Mouse (Mus musculus): ENCODE measurements around the gene Irf2bpl. TPM values are rescaled to one million over a fixed set of nuclear protein-coding genes. Genes with fewer than 3 reads are reported as not detected.

Irf2bpl gene
- polyA plus RNA-seq, 1 experiment from 2014 or later = 22.6 TPM

DNA sequence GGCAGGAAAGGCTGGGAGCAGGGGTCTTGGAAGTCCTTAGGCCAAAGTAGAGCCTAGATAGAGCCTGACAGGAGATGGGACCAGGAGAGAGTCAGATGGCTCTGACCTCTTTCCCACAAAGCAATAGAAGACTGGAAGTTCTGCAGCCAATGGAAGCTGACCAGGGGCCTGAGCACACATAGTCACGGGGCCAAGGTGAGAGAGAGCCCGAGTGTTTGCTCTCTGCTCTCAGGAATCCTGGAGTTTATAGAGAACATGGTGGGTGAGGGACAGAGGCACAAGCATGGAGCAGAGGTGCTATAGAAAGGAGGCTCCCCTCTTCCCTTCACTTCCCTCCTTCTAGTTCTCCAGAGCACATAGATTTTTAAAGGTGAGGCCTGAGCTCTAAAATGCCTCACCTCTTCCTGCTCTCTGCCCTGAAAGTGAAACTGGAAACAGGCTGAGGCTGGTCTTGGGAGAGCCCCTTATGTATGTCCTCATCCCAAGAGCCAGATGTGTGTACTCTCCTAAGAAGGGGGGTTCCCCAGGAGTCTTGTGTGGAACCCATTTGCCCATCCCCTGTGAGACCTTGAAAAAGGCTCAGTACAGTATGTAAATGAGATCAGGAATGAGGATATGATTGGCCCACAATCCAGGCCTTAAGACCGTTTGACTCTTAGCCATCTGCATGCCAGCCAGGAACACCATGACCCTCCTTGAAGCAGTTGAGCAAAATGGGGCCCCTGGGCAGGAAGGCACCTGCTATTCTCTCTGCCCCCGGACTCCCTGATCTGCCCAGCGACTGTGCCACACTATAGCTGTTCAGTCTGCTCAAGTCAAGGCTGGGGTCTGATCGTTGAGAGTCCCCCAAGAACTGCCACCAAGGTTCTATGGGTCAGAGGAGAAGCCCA is 25.4 kb downstream of the Irf2bpl start:
- H3K27ac ChIP-seq = peak overlapping the region; percentile 62
- H3K36me3 ChIP-seq (replicated peaks) = no peaks in the 10 kb centered on the region
- WGBS = 84% methylated on average over 6 of the region's 6 CpGs
- H3K4me1 ChIP-seq = peaks cover 32% of the 10 kb centered on the region
- DNase-seq (ENCODE audit: extremely low spot score, low spot score) = no peak
- H3K4me3 ChIP-seq = no peak overlapping the region
- peaks cover 5% of the 10 kb centered on the region; the same call in 1 of the 2 replicates for H3K9me3 ChIP-seq
- no peaks in the 10 kb centered on the region for H3K27me3 ChIP-seq (ENCODE audit: poor library complexity, severe bottlenecking)

GRCm38 (mm10) chr12:86858498-86858897 is 26.1 kb downstream of the Irf2bpl start:
- WGBS = 91% methylated on average over 4 of the region's 4 CpGs
- DNase-seq (ENCODE audit: extremely low spot score, low spot score) = no peak
- no peak overlapping the region for H3K27ac ChIP-seq
- H3K9me3 ChIP-seq = peaks cover 4% of the 10 kb centered on the region; the same call in 1 of the 2 replicates
- no peaks in the 10 kb centered on the region for H3K27me3 ChIP-seq (ENCODE audit: poor library complexity, severe bottlenecking)
- no peaks in the 10 kb centered on the region for H3K36me3 ChIP-seq (replicated peaks)
- H3K4me1 ChIP-seq = peaks cover 32% of the 10 kb centered on the region
- no peak overlapping the region for H3K4me3 ChIP-seq

DNA sequence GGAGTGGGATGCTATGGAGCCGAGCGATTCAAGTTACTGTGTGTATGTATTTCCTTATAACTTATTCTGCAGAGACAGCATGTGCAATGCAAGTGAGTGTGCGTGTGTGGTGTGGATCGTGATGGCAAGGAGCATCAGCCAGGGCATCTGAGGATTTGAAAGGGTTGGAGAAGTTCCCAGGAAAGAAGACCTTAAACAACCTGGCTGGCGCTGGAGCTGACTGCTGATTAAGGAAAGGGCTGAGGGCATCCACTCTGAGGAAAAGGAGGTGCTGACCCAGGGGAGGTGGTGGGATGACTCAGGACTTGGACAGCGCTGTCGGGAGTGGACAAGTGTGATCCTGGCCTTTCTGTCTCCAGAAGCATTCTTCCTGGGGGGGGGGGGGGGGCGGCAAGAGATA is 27.3 kb downstream of the Irf2bpl start:
- WGBS = 91% methylated on average over 8 of the region's 8 CpGs
- H3K27me3 ChIP-seq (ENCODE audit: poor library complexity, severe bottlenecking) = no peaks in the 10 kb centered on the region
- peaks cover 32% of the 10 kb centered on the region for H3K4me1 ChIP-seq
- no peak overlapping the region for H3K4me3 ChIP-seq
- H3K36me3 ChIP-seq (replicated peaks) = no peaks in the 10 kb centered on the region
- no peaks in the 10 kb centered on the region for H3K9me3 ChIP-seq
- H3K27ac ChIP-seq = no peak overlapping the region
- DNase-seq (ENCODE audit: extremely low spot score, low spot score) = no peak

GRCm38 (mm10) chr12:86855670-86856069 is 28.9 kb downstream of the Irf2bpl start:
- 0 out of 2 replicates have a peak overlapping the region, but pooled peaks have one; percentile 2 for H3K4me3 ChIP-seq
- H3K27ac ChIP-seq = peak overlapping the region; percentile 58
- H3K4me1 ChIP-seq = peaks cover 39% of the 10 kb centered on the region
- 17% methylated on average over 11 of the region's 11 CpGs for WGBS
- H3K27me3 ChIP-seq (ENCODE audit: poor library complexity, severe bottlenecking) = no peaks in the 10 kb centered on the region
- H3K36me3 ChIP-seq (replicated peaks) = no peaks in the 10 kb centered on the region
- DNase-seq (ENCODE audit: extremely low spot score, low spot score) = peak; percentile 53
- H3K9me3 ChIP-seq = no peaks in the 10 kb centered on the region

DNA sequence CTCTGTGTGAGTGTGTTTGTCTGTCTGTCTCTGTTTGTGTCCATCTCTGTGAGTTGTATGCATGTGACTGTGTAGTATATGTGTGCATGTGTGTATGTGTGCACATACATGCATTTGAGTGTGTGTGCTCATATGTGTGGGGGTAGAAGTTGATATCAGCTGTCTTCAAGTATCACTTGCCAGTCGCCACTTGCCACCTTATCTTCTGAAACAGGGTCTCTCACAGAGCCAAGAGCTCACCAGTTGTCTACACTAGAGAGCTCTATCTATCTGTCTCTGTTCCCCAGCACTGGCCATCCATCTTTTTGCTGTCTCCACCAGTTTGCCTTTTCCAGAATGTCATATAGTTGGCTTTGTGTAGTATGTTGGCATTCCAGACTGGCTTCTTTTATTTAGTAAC is 31.1 kb downstream of the Irf2bpl start:
- H3K4me1 ChIP-seq = peaks cover 37% of the 10 kb centered on the region
- no peaks in the 10 kb centered on the region for H3K27me3 ChIP-seq (ENCODE audit: poor library complexity, severe bottlenecking)
- 81% methylated on average over 1 of the region's 1 CpGs for WGBS
- H3K36me3 ChIP-seq (replicated peaks) = no peaks in the 10 kb centered on the region
- no peaks in the 10 kb centered on the region for H3K9me3 ChIP-seq
- no peak overlapping the region for H3K27ac ChIP-seq
- no peak overlapping the region for H3K4me3 ChIP-seq
- no peak for DNase-seq (ENCODE audit: extremely low spot score, low spot score)

DNA sequence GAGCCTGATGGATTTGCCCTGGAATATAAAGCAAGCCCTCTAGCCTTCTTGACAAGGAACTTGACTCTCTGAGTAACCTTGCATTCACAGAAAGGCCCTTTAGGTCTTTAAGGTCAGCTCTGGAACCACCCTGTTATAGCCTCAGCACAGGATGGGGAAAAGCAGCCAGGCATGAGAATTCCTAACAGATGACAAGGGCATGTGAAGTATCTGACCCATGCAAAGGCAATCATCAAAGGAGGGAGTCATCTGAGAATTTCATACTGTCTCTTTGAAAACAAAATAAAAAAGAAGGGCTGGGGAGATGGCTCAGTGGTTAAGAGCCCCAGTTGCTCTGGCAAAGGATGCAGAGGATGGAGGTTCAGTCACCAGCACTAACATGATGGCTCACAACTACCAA is 33.3 kb downstream of the Irf2bpl start:
- DNase-seq (ENCODE audit: extremely low spot score, low spot score) = no peak
- H3K4me1 ChIP-seq = peaks cover 35% of the 10 kb centered on the region
- H3K4me3 ChIP-seq = no peak overlapping the region
- 0 out of 2 replicates have a peak overlapping the region, but pooled peaks have one; percentile 17 for H3K27ac ChIP-seq
- H3K27me3 ChIP-seq (ENCODE audit: poor library complexity, severe bottlenecking) = no peaks in the 10 kb centered on the region
- H3K36me3 ChIP-seq (replicated peaks) = no peaks in the 10 kb centered on the region
- H3K9me3 ChIP-seq = no peaks in the 10 kb centered on the region

- H3K27me3 ChIP-seq (ENCODE audit: poor library complexity, severe bottlenecking) = no peaks in the 10 kb centered on the region
- peaks cover 29% of the 10 kb centered on the region for H3K4me1 ChIP-seq
- no peaks in the 10 kb centered on the region for H3K36me3 ChIP-seq (replicated peaks)
- DNase-seq (ENCODE audit: extremely low spot score, low spot score) = no peak
- H3K27ac ChIP-seq = peak overlapping the region; percentile 17; the same call in 1 of the 2 replicates
- H3K9me3 ChIP-seq = no peaks in the 10 kb centered on the region
- WGBS = 91% methylated on average over 5 of the region's 5 CpGs
- no peak overlapping the region for H3K4me3 ChIP-seq
Measured at GRCm38 (mm10) chr12:86850746-86851145, 33.9 kb downstream of the Irf2bpl start.

- Histone ChIP-seq H3K27ac (peak overlapping the region; percentile 17; the same call in 1 of the 2 replicates), H3K4me3 (no peak overlapping the region), H3K36me3 (replicated peaks) (no peaks in the 10 kb centered on the region), H3K4me1 (peaks cover 22% of the 10 kb centered on the region), H3K27me3 (ENCODE audit: poor library complexity, severe bottlenecking) (no peaks in the 10 kb centered on the region), H3K9me3 (no peaks in the 10 kb centered on the region)
- 74% methylated on average over 10 of the region's 10 CpGs for WGBS
- DNase-seq (ENCODE audit: extremely low spot score, low spot score) = no peak
Measured at GRCm38 (mm10) chr12:86849945-86850626, 34.5 kb downstream of the Irf2bpl start.

GRCm38 (mm10) chr12:86842866-86843459 is 41.6 kb downstream of the Irf2bpl start:
- 52% methylated on average over 15 of the region's 15 CpGs for WGBS
- H3K27me3 ChIP-seq (ENCODE audit: poor library complexity, severe bottlenecking) = peaks cover 4% of the 10 kb centered on the region; the same call in 1 of the 2 replicates

DNA sequence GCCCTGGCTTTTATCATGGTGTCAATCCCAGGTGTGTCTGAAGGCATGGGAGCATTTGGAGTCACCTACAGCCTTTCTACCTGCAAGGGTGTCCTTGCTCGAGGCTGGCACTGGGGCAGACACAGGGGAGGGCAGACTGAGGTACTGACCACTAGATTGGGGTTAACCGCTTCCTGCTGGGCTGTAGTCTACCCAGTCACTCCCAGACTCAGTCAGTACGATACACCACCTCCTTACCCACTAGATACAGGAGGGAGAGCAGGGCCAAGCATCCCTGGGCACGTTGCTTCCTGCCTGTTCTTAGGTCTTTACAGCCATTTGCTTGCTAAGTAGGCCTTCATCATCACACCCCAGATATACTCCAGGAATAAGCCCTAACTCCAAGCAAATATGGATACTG is 44.1 kb downstream of the Irf2bpl start:
- H3K36me3 ChIP-seq (replicated peaks) = no peaks in the 10 kb centered on the region
- H3K4me1 ChIP-seq = peaks cover 38% of the 10 kb centered on the region
- no peak overlapping the region for H3K4me3 ChIP-seq
- peak overlapping the region; percentile 25; the same call in 1 of the 2 replicates for H3K27ac ChIP-seq
- H3K27me3 ChIP-seq (ENCODE audit: poor library complexity, severe bottlenecking) = peaks cover 5% of the 10 kb centered on the region; the same call in 1 of the 2 replicates
- H3K9me3 ChIP-seq = no peaks in the 10 kb centered on the region
- WGBS = 79% methylated on average over 4 of the region's 4 CpGs
- DNase-seq (ENCODE audit: extremely low spot score, low spot score) = no peak

More at GRCm38 (mm10) chr12:86842866-86843459, 41.6 kb downstream of the Irf2bpl start:
- DNase-seq (ENCODE audit: extremely low spot score, low spot score) = no peak
- Histone ChIP-seq H3K4me1 (peaks cover 29% of the 10 kb centered on the region), H3K36me3 (replicated peaks) (no peaks in the 10 kb centered on the region), H3K9me3 (no peaks in the 10 kb centered on the region), H3K4me3 (no peak overlapping the region), H3K27ac (peak overlapping the region; percentile 49; the same call in 1 of the 2 replicates)

DNA sequence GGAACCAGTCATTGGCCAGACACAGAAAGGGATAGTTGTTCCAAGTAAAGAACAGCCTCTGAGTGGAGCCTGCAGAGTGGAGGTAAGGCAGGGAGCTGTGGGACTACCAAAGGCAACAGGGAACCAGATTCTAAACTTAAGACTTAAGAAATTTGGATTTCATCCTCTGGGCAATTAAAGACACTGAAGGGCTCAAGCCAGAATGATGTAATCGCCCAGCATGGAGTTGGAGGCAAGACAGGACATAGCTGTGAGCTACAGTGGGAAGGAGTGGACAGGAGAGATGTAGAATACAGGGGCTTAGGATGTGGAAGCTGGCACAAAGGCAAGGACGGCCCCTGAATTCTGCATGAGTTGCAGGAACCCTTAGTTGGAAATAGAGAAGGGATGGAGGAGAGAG is 46.4 kb downstream of the Irf2bpl start:
- Histone ChIP-seq H3K4me3 (no peak overlapping the region), H3K4me1 (peaks cover 42% of the 10 kb centered on the region), H3K9me3 (no peaks in the 10 kb centered on the region), H3K27ac (0 out of 2 replicates have a peak overlapping the region, but pooled peaks have one; percentile 13), H3K27me3 (ENCODE audit: poor library complexity, severe bottlenecking) (peaks cover 15% of the 10 kb centered on the region), H3K36me3 (replicated peaks) (no peaks in the 10 kb centered on the region)
- no peak for DNase-seq (ENCODE audit: extremely low spot score, low spot score)
- WGBS = 73% methylated on average over 2 of the region's 2 CpGs

DNA sequence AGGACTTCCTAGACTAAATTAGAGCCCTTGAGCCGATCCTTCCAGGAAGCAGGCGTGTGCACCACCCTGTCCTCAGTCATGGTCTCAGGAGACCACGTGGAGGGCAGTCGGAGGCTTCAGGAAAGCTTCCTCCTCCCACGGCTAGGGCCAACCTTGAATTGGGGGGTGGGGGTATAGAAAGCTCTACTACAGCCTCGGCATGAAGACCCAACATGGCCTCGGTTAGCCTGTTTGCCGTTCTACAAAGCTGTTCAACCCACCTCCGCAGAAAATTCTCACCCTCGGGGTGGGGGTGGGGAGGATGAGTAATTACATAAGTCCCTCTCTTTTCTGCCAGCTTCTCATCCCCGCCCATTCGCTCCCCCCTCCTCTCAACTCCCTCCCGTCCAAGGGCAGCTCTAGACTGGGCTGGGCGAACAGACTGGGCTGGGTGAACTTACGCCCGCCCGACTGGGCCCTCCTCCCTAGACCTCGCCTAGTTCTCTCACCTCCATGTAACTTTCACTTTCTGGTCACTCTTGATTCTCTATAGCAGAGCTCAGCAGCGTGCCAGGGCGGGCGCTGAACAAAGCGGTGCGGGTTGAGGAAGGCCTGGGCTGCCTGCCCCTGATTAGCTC is 48.1 kb downstream of the Irf2bpl start:
- H3K27ac ChIP-seq = peak overlapping the region; percentile 79

More for the DNA sequence above, 48.1 kb downstream of the Irf2bpl start:
- 52% methylated on average over 23 of the region's 23 CpGs for WGBS
- no peak for DNase-seq (ENCODE audit: extremely low spot score, low spot score)
- no peaks in the 10 kb centered on the region for H3K36me3 ChIP-seq (replicated peaks)
- peaks cover 31% of the 10 kb centered on the region for H3K27me3 ChIP-seq (ENCODE audit: poor library complexity, severe bottlenecking)
- no peaks in the 10 kb centered on the region for H3K9me3 ChIP-seq
- peaks cover 47% of the 10 kb centered on the region for H3K4me1 ChIP-seq
- H3K4me3 ChIP-seq = no peak overlapping the region

All from forebrain, embryonic 10.5 days (tissue).